Mouse (Mus musculus): Measurements from ENCODE around the gene Ttc7. TPM values are rescaled to one million over a fixed set of nuclear protein-coding genes. Genes with fewer than 3 reads are reported as not detected.

The Ttc7 gene
- polyA plus RNA-seq, 1 experiment from 2014 or later: 15.4 TPM

DNA sequence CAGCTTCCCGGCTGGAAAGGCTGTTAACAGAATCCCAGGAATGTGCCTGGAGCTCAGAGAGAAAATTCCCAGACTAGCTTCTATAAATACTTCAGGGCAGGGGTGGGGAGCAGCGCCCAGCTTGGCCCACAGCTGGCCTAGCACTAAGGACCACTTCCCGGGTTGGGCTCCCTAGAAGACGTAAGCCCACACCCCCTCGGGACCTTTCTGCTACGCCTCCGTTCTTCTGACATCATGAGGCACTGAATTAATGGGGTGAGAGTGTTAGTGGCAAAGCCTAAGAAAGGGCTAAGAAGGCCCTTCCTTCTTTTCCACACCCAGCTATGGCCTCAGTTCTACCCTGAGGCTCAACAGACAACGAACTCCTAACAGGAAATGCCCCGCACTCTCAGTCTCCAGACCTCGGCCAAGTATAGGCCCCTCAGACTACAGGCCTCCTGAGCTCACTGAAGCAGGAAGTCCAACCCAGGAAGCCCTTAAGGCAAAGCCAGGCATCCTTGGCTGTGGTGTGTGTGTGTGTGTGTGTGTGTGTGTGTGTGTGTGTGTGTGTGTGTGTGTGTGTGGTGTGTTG, 93.3 kb downstream of the Ttc7 start:
- no peaks in the 10 kb centered on the region for H3K9me3 ChIP-seq (replicated peaks; ENCODE audit: low read length)
- no peak for TF ChIP-seq CTCF (IDR thresholded peaks at IDR 0.05; ENCODE audit: low read depth)
- H3K27me3 ChIP-seq (ENCODE audit: insufficient read depth, low read length): no peaks in the 10 kb centered on the region
- no peak overlapping the region for H3K4me2 ChIP-seq (ENCODE audit: low read length)
- DNase-seq (ENCODE audit: low spot score) (peak; percentile 79), ATAC-seq (replicated peaks; ENCODE audit: low FRiP score, low read depth) (peak; percentile 73)
- peaks cover 34% of the 10 kb centered on the region for H3K4me1 ChIP-seq (replicated peaks; ENCODE audit: insufficient read depth, low read length)
- no peaks in the 10 kb centered on the region for H3K36me3 ChIP-seq (ENCODE audit: insufficient read depth, low read length)
- H3K27ac ChIP-seq: peak overlapping the region; percentile 77
- H3K9ac ChIP-seq (ENCODE audit: low read depth, low read length): no peak overlapping the region
- 8% methylated on average over 10 of the region's 10 CpGs for WGBS
- H3K4me3 ChIP-seq (replicated peaks; ENCODE audit: low read depth, low read length): no peak overlapping the region

DNA sequence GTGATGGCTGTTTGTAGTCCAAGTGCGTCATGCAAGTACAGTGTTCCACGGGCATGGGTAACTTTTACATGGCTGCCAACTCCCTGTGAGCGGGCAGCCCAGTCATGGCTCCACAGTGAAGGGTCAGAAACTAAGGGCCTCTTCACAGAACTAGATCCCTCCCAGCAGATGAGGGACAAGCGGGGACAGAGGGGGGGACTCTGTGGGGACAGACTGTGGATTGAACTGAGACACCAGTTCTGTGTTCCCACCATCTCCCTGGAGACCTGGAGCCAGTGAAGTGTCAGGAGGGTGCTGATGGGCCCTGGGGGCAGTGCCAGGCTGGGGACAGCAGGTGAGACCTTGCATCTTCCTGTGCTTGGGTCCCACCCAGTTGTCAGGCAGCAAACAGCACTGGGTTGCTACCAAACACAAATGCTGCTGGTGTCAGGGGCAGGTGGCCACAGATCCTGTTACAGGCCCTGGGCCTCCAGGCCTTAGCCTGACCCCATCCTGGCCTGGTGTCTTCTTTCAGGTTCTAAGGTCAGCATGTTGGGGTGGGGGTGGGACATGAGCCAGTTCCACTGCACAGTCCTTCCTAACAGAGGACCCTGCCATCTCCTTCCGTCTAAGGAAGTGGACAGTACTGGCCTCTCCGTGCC, 94.3 kb downstream of the Ttc7 start:
- Histone ChIP-seq H3K27ac (peak overlapping the region; percentile 77), H3K27me3 (ENCODE audit: insufficient read depth, low read length) (no peaks in the 10 kb centered on the region), H3K4me3 (replicated peaks; ENCODE audit: low read depth, low read length) (no peak overlapping the region), H3K36me3 (ENCODE audit: insufficient read depth, low read length) (no peaks in the 10 kb centered on the region), H3K4me2 (ENCODE audit: low read length) (no peak overlapping the region), H3K4me1 (replicated peaks; ENCODE audit: insufficient read depth, low read length) (peaks cover 34% of the 10 kb centered on the region), H3K9me3 (replicated peaks; ENCODE audit: low read length) (no peaks in the 10 kb centered on the region), H3K9ac (ENCODE audit: low read depth, low read length) (no peak overlapping the region)
- 67% methylated on average over 6 of the region's 6 CpGs for WGBS
- TF ChIP-seq CTCF (IDR thresholded peaks at IDR 0.05; ENCODE audit: low read depth): no peak
- no peak for DNase-seq (ENCODE audit: low spot score)
- no peak for ATAC-seq (replicated peaks; ENCODE audit: low FRiP score, low read depth)

DNA sequence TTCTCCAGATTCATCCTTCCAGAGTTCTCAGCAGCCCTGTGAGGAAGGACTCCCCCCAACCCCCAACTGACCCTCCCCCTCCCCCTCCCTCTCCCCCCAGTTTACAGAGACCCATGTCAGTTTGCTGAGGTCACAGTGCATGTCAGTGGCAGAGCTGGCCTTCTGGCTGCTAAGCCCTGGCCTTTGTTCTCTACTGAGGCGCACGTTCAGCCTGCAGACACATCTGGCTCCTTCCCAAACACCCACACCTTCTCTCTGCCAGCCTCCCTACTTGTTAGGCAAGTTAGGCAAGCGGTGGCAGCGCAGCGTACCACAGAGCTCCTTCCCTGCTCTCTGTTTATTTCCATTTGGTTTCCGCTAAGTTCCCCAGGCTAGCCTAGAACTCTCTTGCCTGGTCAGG, 94.8 kb downstream of the Ttc7 start:
- no peak for ATAC-seq (replicated peaks; ENCODE audit: low FRiP score, low read depth)
- TF ChIP-seq CTCF (IDR thresholded peaks at IDR 0.05; ENCODE audit: low read depth): no peak
- Histone ChIP-seq H3K9me3 (replicated peaks; ENCODE audit: low read length) (no peaks in the 10 kb centered on the region), H3K4me2 (ENCODE audit: low read length) (no peak overlapping the region), H3K4me3 (replicated peaks; ENCODE audit: low read depth, low read length) (no peak overlapping the region), H3K27me3 (ENCODE audit: insufficient read depth, low read length) (no peaks in the 10 kb centered on the region), H3K4me1 (replicated peaks; ENCODE audit: insufficient read depth, low read length) (peaks cover 34% of the 10 kb centered on the region), H3K9ac (ENCODE audit: low read depth, low read length) (no peak overlapping the region), H3K36me3 (ENCODE audit: insufficient read depth, low read length) (no peaks in the 10 kb centered on the region), H3K27ac (peak overlapping the region; percentile 77)
- DNase-seq (ENCODE audit: low spot score): no peak
- WGBS: 56% methylated on average over 6 of the region's 6 CpGs

DNA sequence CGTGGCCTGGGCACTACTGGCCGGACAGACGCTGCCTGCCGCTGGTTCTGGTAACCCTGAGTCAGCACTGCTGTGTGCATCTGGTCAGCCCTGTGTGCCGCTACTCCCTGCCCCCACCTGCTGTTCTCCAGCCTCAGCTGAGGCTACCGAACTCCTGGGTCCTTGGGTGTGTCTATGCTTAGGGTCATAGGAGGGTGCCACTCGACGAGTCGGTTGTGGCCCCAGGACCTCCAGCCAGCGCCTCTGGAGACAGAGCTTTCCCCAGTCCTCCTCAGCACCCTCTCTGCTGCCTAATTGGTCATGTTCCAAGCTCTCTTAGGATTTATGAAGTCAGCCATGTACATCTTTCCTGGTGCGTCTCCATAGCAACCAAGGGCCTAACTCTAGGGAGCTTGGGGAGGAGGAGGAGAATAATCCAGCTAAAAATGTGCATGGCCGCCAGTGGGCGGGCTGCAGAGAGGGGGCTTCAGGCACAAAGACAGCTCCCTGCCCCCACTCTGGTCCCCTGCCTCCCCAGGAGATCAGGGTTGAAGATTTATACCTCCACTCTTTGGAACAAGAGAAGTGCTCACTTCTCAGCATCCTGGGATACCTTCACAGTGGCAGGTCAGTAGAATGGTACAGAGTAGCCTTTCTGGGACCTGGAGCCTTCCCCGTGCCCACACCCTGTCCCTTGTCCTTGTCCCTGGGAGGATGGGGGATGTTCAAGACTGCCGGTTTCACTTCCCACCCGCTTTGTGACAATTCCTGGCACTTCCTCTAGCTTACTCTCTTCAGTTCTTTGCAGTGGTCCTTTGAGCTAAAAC, 95.9 kb downstream of the Ttc7 start:
- H3K4me2 ChIP-seq (ENCODE audit: low read length): no peak overlapping the region
- peak; percentile 80 for DNase-seq (ENCODE audit: low spot score)
- no peaks in the 10 kb centered on the region for H3K27me3 ChIP-seq (ENCODE audit: insufficient read depth, low read length)
- 32% methylated on average over 16 of the region's 16 CpGs for WGBS
- ATAC-seq (replicated peaks; ENCODE audit: low FRiP score, low read depth): no peak
- no peak overlapping the region for H3K4me3 ChIP-seq (replicated peaks; ENCODE audit: low read depth, low read length)
- no peak overlapping the region for H3K9ac ChIP-seq (ENCODE audit: low read depth, low read length)
- peak overlapping the region; percentile 77; the same call in 1 of the 2 replicates for H3K27ac ChIP-seq
- peaks cover 34% of the 10 kb centered on the region for H3K4me1 ChIP-seq (replicated peaks; ENCODE audit: insufficient read depth, low read length)
- no peaks in the 10 kb centered on the region for H3K9me3 ChIP-seq (replicated peaks; ENCODE audit: low read length)
- no peaks in the 10 kb centered on the region for H3K36me3 ChIP-seq (ENCODE audit: insufficient read depth, low read length)
- TF ChIP-seq CTCF (IDR thresholded peaks at IDR 0.05; ENCODE audit: low read depth): peak; percentile 15; the same call in 1 of the 2 replicates

DNA sequence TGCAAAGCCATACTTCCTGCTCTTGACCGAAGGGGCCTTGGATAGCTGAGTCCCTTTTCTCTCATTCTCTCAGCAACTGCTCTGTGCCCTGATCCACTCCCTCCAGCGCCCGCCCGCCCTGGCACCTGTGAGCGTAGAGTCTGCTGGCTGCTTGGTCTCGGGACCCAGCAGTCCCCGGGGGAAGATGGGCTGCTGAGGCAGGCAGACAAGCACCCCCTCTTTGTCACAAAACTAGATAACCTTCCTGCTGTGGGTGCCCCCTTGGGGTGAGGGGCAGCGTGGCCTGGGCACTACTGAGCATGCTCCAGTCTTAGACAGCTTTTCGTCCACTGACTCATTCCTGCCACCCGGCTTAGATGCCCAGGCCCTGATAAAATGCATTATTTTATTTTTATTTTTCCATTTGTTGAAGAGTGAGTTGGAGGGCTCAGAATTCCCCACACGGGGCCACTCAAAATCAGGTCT, 96.5 kb downstream of the Ttc7 start:
- no peak for ATAC-seq (replicated peaks; ENCODE audit: low FRiP score, low read depth)
- Histone ChIP-seq H3K9ac (ENCODE audit: low read depth, low read length) (no peak overlapping the region), H3K4me3 (replicated peaks; ENCODE audit: low read depth, low read length) (no peak overlapping the region), H3K9me3 (replicated peaks; ENCODE audit: low read length) (no peaks in the 10 kb centered on the region), H3K36me3 (ENCODE audit: insufficient read depth, low read length) (no peaks in the 10 kb centered on the region), H3K4me2 (ENCODE audit: low read length) (no peak overlapping the region), H3K4me1 (replicated peaks; ENCODE audit: insufficient read depth, low read length) (peaks cover 34% of the 10 kb centered on the region), H3K27ac (peak overlapping the region; percentile 77; the same call in 1 of the 2 replicates), H3K27me3 (ENCODE audit: insufficient read depth, low read length) (no peaks in the 10 kb centered on the region)
- no peak for DNase-seq (ENCODE audit: low spot score)
- 78% methylated on average over 11 of the region's 11 CpGs for WGBS
- TF ChIP-seq CTCF (IDR thresholded peaks at IDR 0.05; ENCODE audit: low read depth): no peak

DNA sequence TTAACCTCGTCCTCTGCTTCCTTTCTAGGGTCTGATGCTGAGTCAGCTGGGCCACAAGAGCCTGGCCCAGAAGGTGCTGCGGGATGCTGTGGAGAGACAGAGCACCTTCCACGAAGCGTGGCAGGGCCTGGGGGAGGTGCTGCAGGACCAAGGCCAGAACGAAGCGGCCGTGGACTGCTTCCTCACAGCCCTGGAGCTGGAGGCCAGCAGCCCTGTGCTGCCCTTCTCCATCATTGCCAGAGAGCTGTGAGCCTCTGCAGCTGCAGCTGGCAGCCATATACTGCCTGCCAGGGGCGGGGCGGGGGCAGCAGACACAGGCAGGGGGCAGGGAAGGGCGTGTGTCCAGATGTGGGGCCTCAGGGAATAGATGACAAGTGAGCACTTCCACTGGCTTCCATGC, 97.1 kb downstream of the Ttc7 start:
- 31% methylated on average over 10 of the region's 10 CpGs for WGBS
- H3K4me1 ChIP-seq (replicated peaks; ENCODE audit: insufficient read depth, low read length): peaks cover 34% of the 10 kb centered on the region
- H3K9ac ChIP-seq (ENCODE audit: low read depth, low read length): no peak overlapping the region
- DNase-seq (ENCODE audit: low spot score) (no peak), ATAC-seq (replicated peaks; ENCODE audit: low FRiP score, low read depth) (no peak; the same call in 1 of the 2 replicates)
- no peak overlapping the region for H3K4me2 ChIP-seq (ENCODE audit: low read length)
- H3K27me3 ChIP-seq (ENCODE audit: insufficient read depth, low read length): no peaks in the 10 kb centered on the region
- H3K9me3 ChIP-seq (replicated peaks; ENCODE audit: low read length): no peaks in the 10 kb centered on the region
- no peak overlapping the region for H3K4me3 ChIP-seq (replicated peaks; ENCODE audit: low read depth, low read length)
- no peaks in the 10 kb centered on the region for H3K36me3 ChIP-seq (ENCODE audit: insufficient read depth, low read length)
- no peak for TF ChIP-seq CTCF (IDR thresholded peaks at IDR 0.05; ENCODE audit: low read depth)
- H3K27ac ChIP-seq: peak overlapping the region; percentile 77; the same call in 1 of the 2 replicates
